Comparison of ENCODE assay signal across 14 mouse cellular contexts in genomic region chr19:53738701-53739131, GRCm38 (mm10).
DNase-seq lines count a peak whose midpoint lies in the region; ATAC-seq lines count a peak whose summit lies in the region.
"Had no signal": no experiment of that assay in that cellular context is flagged by ENCODE, and none has a peak within 500 bp of the region (broad histone marks: within the 10 kb centered on the region; RNA-seq: fewer than 3 reads in every experiment).

No protein-coding gene starts in this region.

- no peak overlapping the region for H3K4me2 ChIP-seq in limb, embryonic 11.5 days (ENCODE audit: low read depth, severe bottlenecking)
- H3K4me2 ChIP-seq: embryonic facial prominence, embryonic 13.5 days; forebrain, embryonic 13.5 days; stomach, embryonic 15.5 days had no signal

- peak overlapping the region; percentile 43 for H3K27ac ChIP-seq in heart, embryonic 10.5 days
- no peak overlapping the region for H3K27ac ChIP-seq in embryonic facial prominence, embryonic 10.5 days (replicated peaks)
- peak overlapping the region; percentile 48 for H3K27ac ChIP-seq in limb, embryonic 11.5 days (replicated peaks; ENCODE audit: low read depth, low read length)
- H3K27ac ChIP-seq: embryonic facial prominence, embryonic 13.5 days; forebrain, embryonic 13.5 days; stomach, embryonic 15.5 days had no signal

- no peak overlapping the region for H3K9ac ChIP-seq in limb, embryonic 11.5 days (ENCODE audit: low read length)
- H3K9ac ChIP-seq: embryonic facial prominence, embryonic 13.5 days; forebrain, embryonic 13.5 days; stomach, embryonic 15.5 days had no signal

- WGBS in heart, embryonic 10.5 days = 44% methylated on average over 6 of the region's 6 CpGs
- WGBS in embryonic facial prominence, embryonic 10.5 days = 58% methylated on average over 6 of the region's 6 CpGs
- 44% methylated on average over 6 of the region's 6 CpGs for WGBS in limb, embryonic 11.5 days

- peak; percentile 65; the same call in 1 of the 2 replicates for ATAC-seq in limb, embryonic 11.5 days (ENCODE audit: insufficient number of reproducible peaks, low FRiP score, low TSS enrichment, low read depth)
- ATAC-seq: forebrain, embryonic 13.5 days had no signal

- peaks cover 27% of the 10 kb centered on the region for H3K4me1 ChIP-seq in heart, embryonic 10.5 days
- H3K4me1 ChIP-seq in embryonic facial prominence, embryonic 10.5 days = peaks cover 5% of the 10 kb centered on the region
- H3K4me1 ChIP-seq in limb, embryonic 11.5 days (ENCODE audit: control insufficient read depth, insufficient read depth, low read length) = peaks cover 13% of the 10 kb centered on the region; the same call in 1 of the 2 replicates
- H3K4me1 ChIP-seq: embryonic facial prominence, embryonic 13.5 days; forebrain, embryonic 13.5 days; stomach, embryonic 15.5 days had no signal

- H3K4me3 ChIP-seq in heart, embryonic 10.5 days = peak overlapping the region; percentile 8; the same call in 1 of the 2 replicates
- H3K4me3 ChIP-seq in embryonic facial prominence, embryonic 10.5 days = no peak overlapping the region
- no peak overlapping the region for H3K4me3 ChIP-seq in limb, embryonic 11.5 days (ENCODE audit: low read depth, low read length)
- H3K4me3 ChIP-seq: embryonic facial prominence, embryonic 13.5 days; forebrain, embryonic 13.5 days; stomach, embryonic 15.5 days had no signal

- H3K27me3 ChIP-seq in heart, embryonic 10.5 days (ENCODE audit: insufficient read depth, poor library complexity, severe bottlenecking) = no peaks in the 10 kb centered on the region
- no peaks in the 10 kb centered on the region for H3K27me3 ChIP-seq in embryonic facial prominence, embryonic 10.5 days (replicated peaks; ENCODE audit: low read depth, poor library complexity, severe bottlenecking)
- H3K27me3 ChIP-seq in limb, embryonic 11.5 days (ENCODE audit: control insufficient read depth, insufficient read depth, low read length) = no peaks in the 10 kb centered on the region
- H3K27me3 ChIP-seq: embryonic facial prominence, embryonic 13.5 days; forebrain, embryonic 13.5 days; stomach, embryonic 15.5 days had no signal

- no peaks in the 10 kb centered on the region for H3K9me3 ChIP-seq in heart, embryonic 10.5 days
- no peaks in the 10 kb centered on the region for H3K9me3 ChIP-seq in embryonic facial prominence, embryonic 10.5 days
- no peaks in the 10 kb centered on the region for H3K9me3 ChIP-seq in limb, embryonic 11.5 days (ENCODE audit: control insufficient read depth, low read length)
- H3K9me3 ChIP-seq: embryonic facial prominence, embryonic 13.5 days; forebrain, embryonic 13.5 days; stomach, embryonic 15.5 days had no signal

- H3K36me3 ChIP-seq in heart, embryonic 10.5 days = peaks cover 3% of the 10 kb centered on the region; the same call in 1 of the 2 replicates
- no peaks in the 10 kb centered on the region for H3K36me3 ChIP-seq in embryonic facial prominence, embryonic 10.5 days (replicated peaks)
- no peaks in the 10 kb centered on the region for H3K36me3 ChIP-seq in limb, embryonic 11.5 days (ENCODE audit: control insufficient read depth, insufficient read depth, low read length)
- H3K36me3 ChIP-seq: embryonic facial prominence, embryonic 13.5 days; stomach, embryonic 15.5 days had no signal

- intact Hi-C loops in heart, postnatal 36 days (cut with DNase I) = no loop called here

- no peak for DNase-seq in heart, embryonic 10.5 days (ENCODE audit: low spot score)
- DNase-seq in heart, postnatal 36 days = no peak
- DNase-seq in 3T3-L1 (ENCODE audit: low read depth, low spot score) = peak; percentile 43
- DNase-seq in embryonic facial prominence, embryonic 10.5 days (ENCODE audit: low spot score) = peak; percentile 22
- peak; percentile 59 for DNase-seq in limb, embryonic 11.5 days (ENCODE audit: low spot score)
- DNase-seq in kidney, postnatal 10 days = no peak
- DNase-seq in MN1 (ENCODE audit: low spot score) = no peak
- DNase-seq: adrenal gland, adult 2 months; cerebellum, adult 8-10 months; layer of hippocampus, adult 9-11 months; midbrain, embryonic 14.5 days had no signal

Comparison
In these comparisons a context has a peak if more than half of its experiments do, and no peak if none do; other contexts are left out.
1. DNase-seq: peak in 3T3-L1 (single experiment), embryonic facial prominence, embryonic 10.5 days (single experiment) and limb, embryonic 11.5 days (single experiment); none in heart, embryonic 10.5 days (single experiment), heart, postnatal 36 days (0 of 2), kidney, postnatal 10 days (single experiment) and MN1 (single experiment).